Mouse (Mus musculus) CH12.LX (cell line): ENCODE measurements at regions not wholly inside any gene's neighbourhood (a gene's known extent, or its start where the extent isn't known, plus 50 kb on each side); places are given as distances from the start of the nearest gene placed in this dataset.

Experiments used
- CHD1 ChIP-seq: IDR thresholded peaks from 2 replicates; pipeline ENCODE4 v1.6.1; 2012; ENCODE audit warnings: low read depth, low read length, improper control_type of control experiment, inconsistent platforms
- CHD2 ChIP-seq: IDR thresholded peaks from 2 replicates; pipeline ENCODE4 v1.6.1; 2011; ENCODE audit warnings: low read length, improper control_type of control experiment
- CTCF ChIP-seq, 2 experiments: IDR thresholded peaks in 1 of 2; conservative IDR thresholded peaks in 1 of 2; 2 replicates each; pipeline ENCODE4 v1.5.1; 2011 to 2012; ENCODE audit warnings: low read depth in 2 of 2, low read length in 2 of 2, improper control_type of control experiment in 1 of 2, inconsistent platforms in 1 of 2, mild to moderate bottlenecking in 1 of 2, moderate library complexity in 1 of 2
- E2F4 ChIP-seq: IDR thresholded peaks from 2 replicates; pipeline ENCODE4 v1.6.1; 2011; ENCODE audit warnings: low read depth, low read length, improper control_type of control experiment; ENCODE audit not compliant: insufficient replicate concordance
- EP300 ChIP-seq: IDR thresholded peaks from 2 replicates; pipeline ENCODE4 v1.6.1; 2011; ENCODE audit warnings: low read length, improper control_type of control experiment
- JUN ChIP-seq: IDR thresholded peaks from 2 replicates; pipeline ENCODE4 v1.6.1; 2011; ENCODE audit warnings: low read depth, mild to moderate bottlenecking, low read length, improper control_type of control experiment, moderate library complexity; ENCODE audit not compliant: insufficient read depth
- JUND ChIP-seq: conservative IDR thresholded peaks from 2 replicates; pipeline ENCODE4 v1.6.1; 2011; ENCODE audit warnings: low read depth, low read length, improper control_type of control experiment
- MEF2A ChIP-seq: IDR thresholded peaks from 2 replicates; pipeline ENCODE4 v1.6.1; 2014; ENCODE audit warnings: low read depth, mild to moderate bottlenecking, inconsistent platforms, low read length, improper control_type of control experiment, borderline replicate concordance
- NELFE ChIP-seq: IDR thresholded peaks from 2 replicates; pipeline ENCODE4 v1.6.1; 2011; ENCODE audit warnings: low read depth, low read length, improper control_type of control experiment
- POLR2A ChIP-seq: IDR thresholded peaks from 2 replicates; pipeline ENCODE4 v1.6.1; 2011; ENCODE audit warnings: low read depth, mild to moderate bottlenecking, improper control_type of control experiment, low read length
- ZKSCAN1 ChIP-seq: IDR thresholded peaks from 2 replicates; pipeline ENCODE4 v1.6.1; 2012; ENCODE audit warnings: low read depth, inconsistent platforms, low read length, improper control_type of control experiment, borderline replicate concordance

- no peak for TF ChIP-seq CTCF (conservative IDR thresholded peaks at IDR 0.05 in 1 of 2, IDR thresholded peaks at IDR 0.05 in 1 of 2; ENCODE audit: low read depth in 2 of 2, low read length in 2 of 2)
- no peak for TF ChIP-seq POLR2A
- no peak for TF ChIP-seq E2F4
- TF ChIP-seq EP300, result no peak
- no peak for TF ChIP-seq JUND
- TF ChIP-seq CHD2, result no peak
- TF ChIP-seq JUN, result no peak
- TF ChIP-seq ZKSCAN1, result no peak
- TF ChIP-seq NELFE, result no peak
- TF ChIP-seq CHD1, result no peak
- no peak for TF ChIP-seq MEF2A
These were observed 73.3 kb upstream of the Col5a1 start for GRCm38 (mm10) chr2:27812946-27813345.
